12 mouse cellular contexts compared by ENCODE assay signal in genomic region chr17:31916461-31916775, GRCm38 (mm10).
DNase-seq lines count a peak whose midpoint lies in the region; TF ChIP-seq lines count a peak whose summit lies in the region.
"Had no signal": no experiment of that assay in that cellular context is flagged by ENCODE, and none has a peak within 500 bp of the region (broad histone marks: within the 10 kb centered on the region; RNA-seq: fewer than 3 reads in every experiment).

No protein-coding gene starts in this region.

- no peak overlapping the region for H3K27ac ChIP-seq in kidney, adult 2 months (ENCODE audit: insufficient read depth, low read depth, low read length)
- peak overlapping the region; percentile 57 for H3K27ac ChIP-seq in embryonic facial prominence, embryonic 10.5 days (replicated peaks)
- H3K27ac ChIP-seq: heart, embryonic 13.5 days; hindbrain, embryonic 14.5 days; kidney, postnatal 0 days had no signal

- no peak overlapping the region for H3K4me3 ChIP-seq in kidney, adult 2 months (ENCODE audit: insufficient read depth, low read depth, low read length)
- no peak overlapping the region for H3K4me3 ChIP-seq in embryonic facial prominence, embryonic 10.5 days
- H3K4me3 ChIP-seq: erythroblast, embryonic 14.5 days; heart, embryonic 13.5 days had no signal

- intact Hi-C loops in left cerebral cortex, postnatal 14 days (cut with DNase I) = no loop called here

- TF ChIP-seq POLR2A in kidney, adult 2 months (IDR thresholded peaks at IDR 0.05; ENCODE audit: low read depth, low read length) = no peak

- no peaks in the 10 kb centered on the region for H3K36me3 ChIP-seq in kidney, adult 2 months (ENCODE audit: control insufficient read depth, insufficient read depth, low read length)
- no peaks in the 10 kb centered on the region for H3K36me3 ChIP-seq in embryonic facial prominence, embryonic 10.5 days (replicated peaks)
- H3K36me3 ChIP-seq: heart, embryonic 13.5 days had no signal

- H3K9me3 ChIP-seq in embryonic facial prominence, embryonic 10.5 days = no peaks in the 10 kb centered on the region
- H3K9me3 ChIP-seq: heart, embryonic 13.5 days had no signal

- H3K4me1 ChIP-seq in kidney, adult 2 months (ENCODE audit: control insufficient read depth, insufficient read depth, low read length) = no peaks in the 10 kb centered on the region
- H3K4me1 ChIP-seq in embryonic facial prominence, embryonic 10.5 days = peaks cover 54% of the 10 kb centered on the region

- no peak for TF ChIP-seq CTCF in kidney, adult 2 months (conservative IDR thresholded peaks at IDR 0.05; ENCODE audit: insufficient read depth, insufficient read length, low read depth, low read length)

- H3K27me3 ChIP-seq in kidney, adult 2 months (replicated peaks; ENCODE audit: control insufficient read depth, insufficient read depth, low read length) = no peaks in the 10 kb centered on the region
- H3K27me3 ChIP-seq in embryonic facial prominence, embryonic 10.5 days (replicated peaks; ENCODE audit: low read depth, poor library complexity, severe bottlenecking) = no peaks in the 10 kb centered on the region
- H3K27me3 ChIP-seq: heart, embryonic 13.5 days had no signal

- 52% methylated on average over 6 of the region's 6 CpGs for WGBS in kidney, adult 2 months
- 78% methylated on average over 6 of the region's 6 CpGs for WGBS in embryonic facial prominence, embryonic 10.5 days

- DNase-seq in kidney, adult 2 months = peak; percentile 32
- DNase-seq in kidney, postnatal 14 days = no peak
- no peak for DNase-seq in embryonic facial prominence, embryonic 10.5 days (ENCODE audit: low spot score)
- peak; percentile 88 for DNase-seq in gastrocnemius, postnatal 25 days
- DNase-seq in lung, postnatal 36 days = peak; percentile 65
- DNase-seq in left cerebral cortex, postnatal 14 days (ENCODE audit: low spot score in 2 of 2) = no peak
- no peak for DNase-seq in retina, embryonic 14.5 days (ENCODE audit: low spot score)
- DNase-seq: cerebellum, adult 8-10 months had no signal

Comparison
In these comparisons a context has a peak if more than half of its experiments do, and no peak if none do; other contexts are left out.
1. DNase-seq: peak in kidney, adult 2 months (single experiment), gastrocnemius, postnatal 25 days (single experiment) and lung, postnatal 36 days (single experiment); none in kidney, postnatal 14 days (single experiment), embryonic facial prominence, embryonic 10.5 days (single experiment), left cerebral cortex, postnatal 14 days (0 of 2) and retina, embryonic 14.5 days (single experiment).